Mouse (Mus musculus): ENCODE measurements at regions not wholly inside any gene's neighbourhood (a gene's known extent, or its start where the extent isn't known, plus 50 kb on each side); places are given as distances from the start of the nearest gene placed in this dataset.
A peak's percentile ranks its signal among the peaks of the same experiment; 100 is the strongest.

DNA sequence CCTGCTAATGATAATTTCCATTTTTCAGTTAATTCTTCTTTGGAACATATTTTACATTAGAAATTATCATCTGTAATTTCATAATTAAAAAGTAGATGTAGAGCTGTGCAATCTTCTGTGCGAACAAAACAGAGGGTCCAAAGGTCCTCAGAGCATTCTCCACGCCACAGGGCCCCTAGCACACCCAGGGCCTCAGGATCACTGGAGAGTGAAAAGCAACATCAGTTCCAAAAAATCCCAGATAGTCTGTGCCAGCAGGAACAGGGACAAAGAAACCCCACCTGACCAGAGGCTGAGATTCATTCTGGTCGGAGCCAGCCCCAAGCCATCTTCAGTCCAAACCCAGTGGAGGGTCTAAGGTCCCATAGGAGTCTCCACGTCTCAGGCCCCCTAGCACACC is 684.7 kb upstream of the Vwc2 start:
- no peak for DNase-seq

DNA sequence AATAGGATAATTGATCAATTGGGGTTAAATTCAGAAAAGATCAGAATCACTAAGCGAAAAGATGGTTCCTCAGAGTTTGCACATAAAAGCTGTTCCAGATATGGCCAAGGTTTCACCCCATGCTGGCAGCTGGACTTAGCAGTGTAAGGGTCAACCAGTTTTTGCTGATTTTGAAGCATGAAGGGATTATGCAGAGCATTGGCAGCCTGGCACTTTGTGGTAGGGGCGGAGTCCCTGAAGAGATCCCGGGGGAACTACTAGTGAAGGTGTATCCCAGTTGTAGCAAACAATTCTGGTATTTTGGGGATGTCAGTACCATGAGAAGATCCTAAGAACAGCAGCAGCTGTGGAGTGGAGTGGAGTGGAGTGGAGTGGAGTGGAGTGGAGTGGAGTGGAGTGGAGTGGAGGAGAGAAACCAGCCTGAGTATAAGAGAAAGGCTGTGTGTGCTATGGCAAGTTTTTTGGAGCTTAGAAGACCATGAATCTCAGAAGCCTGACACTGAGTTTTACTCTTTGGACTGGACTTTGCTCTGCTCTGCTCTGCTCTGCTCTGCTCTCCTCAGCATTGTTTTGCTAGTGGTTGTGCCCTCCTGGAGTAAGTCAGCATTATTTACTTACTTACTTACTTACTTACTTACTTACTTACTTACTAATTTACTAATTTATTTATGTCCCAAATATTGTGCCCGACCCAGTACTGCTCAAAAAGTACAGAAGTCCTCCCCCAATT is 636.5 kb upstream of the Vwc2 start:
- peak; percentile 55 for DNase-seq

DNA sequence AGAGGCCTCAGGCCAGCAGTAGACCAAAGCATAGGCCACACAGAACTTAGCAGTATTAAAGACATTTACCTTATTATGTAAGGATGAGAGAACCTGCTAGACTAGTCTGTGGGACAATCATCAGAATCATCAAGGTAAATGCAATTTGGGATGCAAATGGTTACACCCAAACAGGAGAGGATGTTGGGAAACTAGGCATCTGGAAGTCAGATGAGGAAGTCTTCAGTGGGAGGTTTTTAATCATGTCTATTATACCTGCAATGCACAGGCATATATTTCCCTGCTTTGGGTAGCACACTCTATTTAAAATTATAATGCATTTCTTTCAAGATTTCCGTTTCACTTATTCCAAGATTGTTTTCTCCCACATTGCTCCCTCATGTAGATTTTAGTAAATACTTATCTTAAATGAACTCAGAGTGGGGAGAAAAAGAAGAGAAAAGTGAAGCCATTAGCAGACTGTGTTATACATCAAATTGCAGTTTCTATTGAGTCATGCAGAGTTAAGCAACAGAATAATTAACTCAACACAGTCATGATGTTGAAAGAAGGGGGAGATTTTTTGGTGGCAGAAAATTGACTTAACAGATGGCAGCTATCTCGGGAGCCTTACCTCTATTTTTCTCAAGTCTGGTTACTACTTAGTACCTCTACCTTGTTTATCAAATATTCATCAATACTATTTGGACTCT is 632.9 kb upstream of the Vwc2 start:
- DNase-seq, result no peak

DNA sequence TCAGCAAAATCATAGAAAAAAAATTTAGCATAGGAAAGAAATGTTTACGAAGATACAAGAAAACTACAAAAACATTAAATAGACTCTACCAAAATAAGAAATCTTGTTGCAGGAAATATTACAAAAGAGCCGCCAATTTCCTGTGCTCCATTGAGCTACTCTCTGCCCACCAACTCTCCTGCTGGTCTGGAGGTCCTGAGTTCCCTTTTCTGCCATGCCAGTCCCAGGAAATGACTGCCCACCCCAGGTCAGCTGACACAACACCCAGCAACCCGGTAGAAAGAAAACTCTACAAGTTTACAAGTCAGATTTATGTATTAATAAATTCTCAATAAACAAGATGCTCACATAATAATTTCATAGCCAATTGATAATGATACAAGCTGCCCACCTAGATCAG is 630.0 kb upstream of the Vwc2 start:
- no peak for DNase-seq

- peak; percentile 3 for DNase-seq
Observed at GRCm38 (mm10) chr11:10497399-10497798, 616.6 kb upstream of the Vwc2 start.

GRCm38 (mm10) chr11:10511241-10511640 is 602.8 kb upstream of the Vwc2 start:
- DNase-seq, result no peak
